Mouse (Mus musculus) adrenal gland, postnatal 4 days (tissue): ENCODE data around the gene 2510002D24Rik. TPM values are rescaled to one million over a fixed set of nuclear protein-coding genes. Genes with fewer than 3 reads are reported as not detected.

Experiments
- DNase-seq, 2 experiments: peaks; one replicate each; pipeline ENCODE4 v3.0.0; 2021 to 2022; ENCODE audit warnings: low spot score in 2 of 2, mixed read lengths in 2 of 2
- long read RNA-seq, 2 experiments: library from polyadenylated mRNA; stranded (forward); transcript quantifications; one replicate each; pipeline ENCODE4 v2.0.0; 2021
- total RNA-seq, 2 experiments: library from RNA; stranded (reverse); gene quantifications; 2 replicates each; pipeline ENCODE4 v1.2.3; 2021

Gene 2510002D24Rik
- total RNA-seq = 10 to 100 TPM; 23.8 to 27.5 TPM
- long read RNA-seq, experiment 1, transcript 2510002D24Rik-201 (3 exons, 1,281 nt) = major isoform, 13 of 23 reads
- long read RNA-seq, experiment 1, transcript 2510002D24Rik-203 (2 exons, 930 nt) = minor isoform, 8 of 23 reads
- long read RNA-seq, experiment 1, partial matches to known transcripts = 0 of 23 reads
- long read RNA-seq, experiment 1, other reads (novel, unspliced or antisense) = 2 of 23 reads
- long read RNA-seq, experiment 2, transcript 2510002D24Rik-201 (3 exons, 1,281 nt) = major isoform, 27 of 41 reads
- long read RNA-seq, experiment 2, transcript 2510002D24Rik-203 (2 exons, 930 nt) = minor isoform, 11 of 41 reads
- long read RNA-seq, experiment 2, partial matches to known transcripts = 1 of 41 reads
- long read RNA-seq, experiment 2, other reads (novel, unspliced or antisense) = 1 of 41 reads

- DNase-seq = peak; percentile 63 to 83
Observed at GRCm38 (mm10) chr16:18836468-18837208, at the start of gene 2510002D24Rik, which contains the start of gene Gm28539. TSS of gene 2510002D24Rik (plus strand) at chr16:18836578. TSS of gene Gm28539 (plus strand) at chr16:18836584.

- DNase-seq = no peak
Observed at GRCm38 (mm10) chr16:18786652-18787051, 49.7 kb upstream of the 2510002D24Rik start.

GRCm38 (mm10) chr16:18788627-18789406, 47.6 kb upstream of the 2510002D24Rik start:
- DNase-seq = no peak

GRCm38 (mm10) chr16:18795223-18795899, 41.0 kb upstream of the 2510002D24Rik start:
- no peak for DNase-seq

GRCm38 (mm10) chr16:18796645-18797044, 39.7 kb upstream of the 2510002D24Rik start:
- DNase-seq = no peak

GRCm38 (mm10) chr16:18798151-18798550, 38.2 kb upstream of the 2510002D24Rik start:
- no peak for DNase-seq

- peak in 1 of 2 experiments; percentile 35 for DNase-seq
Observed at GRCm38 (mm10) chr16:18798841-18799240, 37.5 kb upstream of the 2510002D24Rik start.

GRCm38 (mm10) chr16:18805746-18806145, 30.6 kb upstream of the 2510002D24Rik start:
- no peak for DNase-seq

- no peak for DNase-seq
Observed at GRCm38 (mm10) chr16:18809001-18809400, 27.4 kb upstream of the 2510002D24Rik start.

GRCm38 (mm10) chr16:18811032-18811431, 25.3 kb upstream of the 2510002D24Rik start:
- DNase-seq = no peak

- peak; percentile 44 to 75 for DNase-seq
Observed at GRCm38 (mm10) chr16:18811468-18812384, 24.7 kb upstream of the 2510002D24Rik start, which contains the start of the genes Ufd1 and Cdc45. TSS of gene Ufd1 (plus strand) at chr16:18811779. TSS of gene Cdc45 (minus strand) at chr16:18811987.

GRCm38 (mm10) chr16:18812385-18812910, 23.9 kb upstream of the 2510002D24Rik start:
- no peak for DNase-seq

GRCm38 (mm10) chr16:18822356-18822755, 14.0 kb upstream of the 2510002D24Rik start:
- no peak for DNase-seq

- no peak for DNase-seq
Observed at GRCm38 (mm10) chr16:18822925-18823324, 13.5 kb upstream of the 2510002D24Rik start.

- DNase-seq = no peak
Observed at GRCm38 (mm10) chr16:18828630-18829029, 7.7 kb upstream of the 2510002D24Rik start.

GRCm38 (mm10) chr16:18829102-18829501, 7.3 kb upstream of the 2510002D24Rik start:
- no peak for DNase-seq

GRCm38 (mm10) chr16:18833486-18833885, 2.9 kb upstream of the 2510002D24Rik start:
- DNase-seq = no peak

GRCm38 (mm10) chr16:18836073-18836467, 308 bp upstream of the 2510002D24Rik start:
- DNase-seq = no peak

GRCm38 (mm10) chr16:18838346-18838745, 2.0 kb downstream of the 2510002D24Rik start:
- no peak for DNase-seq
